Mouse (Mus musculus): ENCODE measurements at regions not wholly inside any gene's neighbourhood (a gene's known extent, or its start where the extent isn't known, plus 50 kb on each side); places are given as distances from the start of the nearest gene placed in this dataset.
"Not testable (repeated sequence)": the region's sequence is repeated elsewhere in the genome, so short reads cannot be mapped to it uniquely, and the experiment has no call there.

- DNase-seq (ENCODE audit: low spot score), result no peak
Observed at GRCm38 (mm10) chr13:97488518-97488917, 247.6 kb downstream of the Enc1 start.

- DNase-seq (ENCODE audit: low spot score), result no peak
Observed at GRCm38 (mm10) chr13:97487746-97488473, 247.0 kb downstream of the Enc1 start.

GRCm38 (mm10) chr13:97486490-97486889 lies 245.6 kb downstream of the Enc1 start:
- no peak for DNase-seq (ENCODE audit: low spot score)

- no peak for DNase-seq (ENCODE audit: low spot score)
Observed at GRCm38 (mm10) chr13:97485886-97486285, 245.0 kb downstream of the Enc1 start.

GRCm38 (mm10) chr13:97484808-97485545 lies 244.1 kb downstream of the Enc1 start:
- DNase-seq (ENCODE audit: low spot score), result no peak

GRCm38 (mm10) chr13:97483681-97484080 lies 242.8 kb downstream of the Enc1 start:
- DNase-seq (ENCODE audit: low spot score), result no peak

- DNase-seq (ENCODE audit: low spot score), result no peak
Observed at GRCm38 (mm10) chr13:97482439-97482946, 241.6 kb downstream of the Enc1 start.

- DNase-seq (ENCODE audit: low spot score), result no peak
Observed at GRCm38 (mm10) chr13:97481259-97481658, 240.4 kb downstream of the Enc1 start.

- no peak for DNase-seq (ENCODE audit: low spot score)
Observed at GRCm38 (mm10) chr13:97479066-97479586, 238.2 kb downstream of the Enc1 start.

GRCm38 (mm10) chr13:97473971-97474365 lies 233.1 kb downstream of the Enc1 start:
- no peak for DNase-seq (ENCODE audit: low spot score)

GRCm38 (mm10) chr13:97473256-97473970 lies 232.5 kb downstream of the Enc1 start:
- DNase-seq (ENCODE audit: low spot score), result no peak

- no peak for DNase-seq (ENCODE audit: low spot score)
Observed at GRCm38 (mm10) chr13:97469999-97470398, 229.1 kb downstream of the Enc1 start.

- DNase-seq (ENCODE audit: low spot score), result no peak
Observed at GRCm38 (mm10) chr13:97468874-97469593, 228.1 kb downstream of the Enc1 start.

- not testable (repeated sequence) for DNase-seq (ENCODE audit: low spot score)
Observed at GRCm38 (mm10) chr13:97466585-97466984, 225.7 kb downstream of the Enc1 start.

- no peak for DNase-seq (ENCODE audit: low spot score)
Observed at GRCm38 (mm10) chr13:97463798-97464197, 222.9 kb downstream of the Enc1 start.

GRCm38 (mm10) chr13:97462884-97463235 lies 222.0 kb downstream of the Enc1 start:
- no peak for DNase-seq (ENCODE audit: low spot score)

GRCm38 (mm10) chr13:97462110-97462883 lies 221.4 kb downstream of the Enc1 start:
- DNase-seq (ENCODE audit: low spot score), result no peak

- no peak for DNase-seq (ENCODE audit: low spot score)
Observed at GRCm38 (mm10) chr13:97461207-97461606, 220.3 kb downstream of the Enc1 start.

- DNase-seq (ENCODE audit: low spot score), result no peak
Observed at GRCm38 (mm10) chr13:97459106-97459505, 218.2 kb downstream of the Enc1 start.

GRCm38 (mm10) chr13:97455961-97456360 lies 215.1 kb downstream of the Enc1 start:
- DNase-seq (ENCODE audit: low spot score), result no peak
